ENCODE assay signal across 19 mouse cellular contexts in the genomic region with DNA sequence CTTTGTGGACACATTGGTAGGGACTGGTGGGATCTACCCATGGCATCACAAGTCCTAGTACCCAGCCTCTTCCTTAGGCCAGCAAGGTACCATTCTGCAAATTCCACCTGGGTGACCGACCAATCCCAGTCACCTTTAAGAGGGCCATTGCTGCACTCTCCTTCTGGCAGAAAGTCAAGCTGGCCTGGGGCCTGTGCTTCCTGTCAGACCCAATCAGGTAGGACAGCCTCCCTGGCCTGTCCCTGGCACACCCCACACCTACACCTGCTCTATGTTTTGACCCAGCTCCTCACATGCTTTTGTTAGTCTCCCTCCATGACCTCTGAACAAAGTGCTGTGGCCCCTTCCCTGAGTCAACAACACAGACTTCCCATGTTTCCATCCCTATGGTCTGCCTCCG. TPM values are rescaled to one million over a fixed set of nuclear protein-coding genes. Genes with fewer than 3 reads are reported as not detected.
"Had no signal": no experiment of that assay in that cellular context is flagged by ENCODE, and none has a peak within 500 bp of the region (broad histone marks: within the 10 kb centered on the region; RNA-seq: fewer than 3 reads in every experiment).

No protein-coding gene starts in this region.

- H3K27ac ChIP-seq: midbrain, embryonic 10.5 days; midbrain, embryonic 12.5 days; neural tube, embryonic 13.5 days; neural tube, embryonic 15.5 days had no signal

- H3K27me3 ChIP-seq: midbrain, embryonic 12.5 days; neural tube, embryonic 13.5 days; neural tube, embryonic 15.5 days had no signal

- H3K4me2 ChIP-seq: lung, embryonic 14.5 days; midbrain, embryonic 12.5 days; neural tube, embryonic 13.5 days; neural tube, embryonic 15.5 days had no signal

- DNase-seq: lung, adult 18-20 months; lung, embryonic 14.5 days; lung, postnatal 10 days; lung, postnatal 4 days; midbrain, embryonic 14.5 days; retina, postnatal 1 day; right cerebral cortex, adult 18-20 months; right cerebral cortex, postnatal 25 days; right cerebral cortex, postnatal 4 days; spleen, adult 18-20 months; thymus, adult 18-20 months; thymus, postnatal 14 days; thymus, postnatal 36 days had no signal

- H3K9ac ChIP-seq: lung, embryonic 14.5 days; midbrain, embryonic 12.5 days; neural tube, embryonic 13.5 days; neural tube, embryonic 15.5 days had no signal

- H3K9me3 ChIP-seq: midbrain, embryonic 10.5 days; midbrain, embryonic 12.5 days; neural tube, embryonic 13.5 days; neural tube, embryonic 15.5 days had no signal

- ATAC-seq: midbrain, embryonic 16.5 days had no signal

- H3K4me3 ChIP-seq: midbrain, embryonic 12.5 days; myocyte; neural tube, embryonic 13.5 days; neural tube, embryonic 15.5 days had no signal

RNA-seq across cellular contexts. Expression of a gene that starts 25.3 kb away (rescaled TPM):
- polyA plus RNA-seq: myocyte had no signal
